Mouse (Mus musculus) cortical plate, adult 2 months (tissue): Measurements from ENCODE around the gene Ifnlr1.

Experiments
- CTCF ChIP-seq: fragments of 200-500 bp; IDR thresholded peaks from 2 replicates; pipeline ENCODE4 v1.5.1; 2011; ENCODE audit warnings: mild to moderate bottlenecking, control low read depth, low read length; ENCODE audit not compliant: insufficient read depth; ENCODE audit errors: extremely low read depth
- POLR2A ChIP-seq: fragments of 200-500 bp; IDR thresholded peaks from 2 replicates; pipeline ENCODE4 v1.6.1; 2011; ENCODE audit warnings: mild to moderate bottlenecking, low read length, control low read depth; ENCODE audit not compliant: insufficient read depth; ENCODE audit errors: extremely low read depth

DNA sequence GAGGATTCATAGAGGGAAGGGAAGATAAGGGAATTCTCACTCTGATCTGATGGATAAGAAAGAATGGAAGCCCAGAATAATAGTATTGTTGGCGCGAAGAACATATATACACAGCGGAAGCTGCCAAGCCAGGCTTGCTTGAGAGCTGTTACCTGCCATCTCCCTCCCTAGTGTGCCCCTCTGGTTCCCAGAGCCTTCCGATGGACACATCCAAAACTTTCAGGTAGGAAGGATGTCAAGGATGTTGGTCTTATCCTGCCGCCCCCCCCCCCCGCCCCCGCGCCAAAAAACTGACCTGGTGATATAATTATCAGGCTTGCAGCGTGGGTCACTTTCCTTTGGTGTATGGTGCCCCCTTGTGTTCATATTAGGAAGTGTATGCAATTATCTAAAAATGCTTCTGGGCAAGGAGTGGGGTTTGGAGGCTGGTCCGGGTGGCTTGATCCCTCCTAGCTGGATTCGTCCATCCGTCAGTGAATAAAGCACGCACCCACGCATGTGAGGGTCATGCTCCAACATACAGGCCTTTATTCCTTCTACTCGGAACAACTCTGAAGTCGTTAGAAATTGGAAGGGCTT, 18.7 kb upstream of the Ifnlr1 start:
- peak; percentile 61 for TF ChIP-seq CTCF
- no peak for TF ChIP-seq POLR2A
